In genomic region chr8:44800827-44801273, GRCm38 (mm10) we compare ENCODE assay signal across 9 mouse cellular contexts.
A peak's percentile ranks its signal among the peaks of the same experiment; 100 is the strongest.
DNase-seq lines count a peak whose midpoint lies in the region; ATAC-seq lines count a peak whose summit lies in the region.
"Had no signal": no experiment of that assay in that cellular context is flagged by ENCODE, and none has a peak within 500 bp of the region (broad histone marks: within the 10 kb centered on the region; RNA-seq: fewer than 3 reads in every experiment).

No protein-coding gene starts in this region.

- H3K4me2 ChIP-seq in intestine, embryonic 14.5 days (ENCODE audit: low read length): no peak overlapping the region
- peak overlapping the region; percentile 39 for H3K4me2 ChIP-seq in liver, embryonic 15.5 days
- no peak overlapping the region for H3K4me2 ChIP-seq in midbrain, embryonic 14.5 days (ENCODE audit: low read length)

- peak; percentile 86 for ATAC-seq in intestine, embryonic 14.5 days (replicated peaks; ENCODE audit: low FRiP score, low TSS enrichment, low read depth)
- ATAC-seq in liver, embryonic 15.5 days (ENCODE audit: insufficient read depth): 0 out of 2 replicates have a peak, but pooled peaks have one; percentile 44
- no peak for ATAC-seq in midbrain, embryonic 14.5 days (ENCODE audit: low FRiP score, low TSS enrichment)

- H3K27ac ChIP-seq in intestine, embryonic 14.5 days (ENCODE audit: low read depth): no peak overlapping the region
- no peak overlapping the region for H3K27ac ChIP-seq in liver, embryonic 15.5 days (replicated peaks)
- H3K27ac ChIP-seq in midbrain, embryonic 14.5 days (replicated peaks; ENCODE audit: low read depth, low read length): no peak overlapping the region
- H3K27ac ChIP-seq: midbrain, embryonic 10.5 days had no signal

- H3K9ac ChIP-seq in intestine, embryonic 14.5 days (ENCODE audit: low read length): no peak overlapping the region
- H3K9ac ChIP-seq in liver, embryonic 15.5 days: no peak overlapping the region
- H3K9ac ChIP-seq in midbrain, embryonic 14.5 days (replicated peaks; ENCODE audit: low read length): no peak overlapping the region

- no peaks in the 10 kb centered on the region for H3K27me3 ChIP-seq in intestine, embryonic 14.5 days (replicated peaks; ENCODE audit: control insufficient read depth, insufficient read depth, low read length)
- no peaks in the 10 kb centered on the region for H3K27me3 ChIP-seq in liver, embryonic 15.5 days
- H3K27me3 ChIP-seq in midbrain, embryonic 14.5 days (ENCODE audit: control insufficient read depth, insufficient read depth, low read length): no peaks in the 10 kb centered on the region

- H3K4me1 ChIP-seq in intestine, embryonic 14.5 days (replicated peaks; ENCODE audit: control insufficient read depth, insufficient read depth, low read length): 0 out of 2 replicates have a peak, but pooled peaks cover 13% of the 10 kb centered on the region
- H3K4me1 ChIP-seq in liver, embryonic 15.5 days (replicated peaks): 0 out of 2 replicates have a peak, but pooled peaks cover 7% of the 10 kb centered on the region
- H3K4me1 ChIP-seq in midbrain, embryonic 14.5 days (ENCODE audit: control insufficient read depth, insufficient read depth, low read length): no peaks in the 10 kb centered on the region

- H3K9me3 ChIP-seq in intestine, embryonic 14.5 days (ENCODE audit: control insufficient read depth, low read length): no peaks in the 10 kb centered on the region
- H3K9me3 ChIP-seq in liver, embryonic 15.5 days (replicated peaks): no peaks in the 10 kb centered on the region
- H3K9me3 ChIP-seq in midbrain, embryonic 14.5 days (ENCODE audit: control insufficient read depth, low read length): no peaks in the 10 kb centered on the region
- H3K9me3 ChIP-seq: midbrain, embryonic 10.5 days had no signal

- DNase-seq in urinary bladder, postnatal 14 days (ENCODE audit: low spot score): peak; percentile 11
- no peak for DNase-seq in urinary bladder, postnatal 10 days (ENCODE audit: low spot score)
- peak; percentile 65 for DNase-seq in intestine, embryonic 14.5 days (ENCODE audit: low spot score)
- DNase-seq in urinary bladder, postnatal 36 days (ENCODE audit: low spot score in 2 of 2): no peak
- DNase-seq in midbrain, embryonic 14.5 days: no peak
- DNase-seq in right cerebral cortex, adult 2 months (ENCODE audit: low spot score in 2 of 2): no peak
- no peak for DNase-seq in cerebellum, adult 11-12 months

- 30% methylated on average over 6 of the region's 6 CpGs for WGBS in intestine, embryonic 14.5 days
- WGBS in liver, embryonic 15.5 days (ENCODE audit: insufficient replicate concordance): 12% methylated on average over 6 of the region's 6 CpGs
- WGBS in midbrain, embryonic 14.5 days: 65% methylated on average over 6 of the region's 6 CpGs

- H3K36me3 ChIP-seq in intestine, embryonic 14.5 days (ENCODE audit: control insufficient read depth, insufficient read depth, low read length): no peaks in the 10 kb centered on the region
- no peaks in the 10 kb centered on the region for H3K36me3 ChIP-seq in liver, embryonic 15.5 days (replicated peaks)
- H3K36me3 ChIP-seq in midbrain, embryonic 14.5 days (ENCODE audit: control insufficient read depth, insufficient read depth, low read length): no peaks in the 10 kb centered on the region
- H3K36me3 ChIP-seq: midbrain, embryonic 10.5 days had no signal

- H3K4me3 ChIP-seq in intestine, embryonic 14.5 days (ENCODE audit: low read depth, low read length): no peak overlapping the region
- H3K4me3 ChIP-seq in liver, embryonic 15.5 days (replicated peaks): no peak overlapping the region
- H3K4me3 ChIP-seq in midbrain, embryonic 14.5 days (replicated peaks; ENCODE audit: low read depth, low read length): no peak overlapping the region
- H3K4me3 ChIP-seq: midbrain, embryonic 10.5 days had no signal

Comparison
In these comparisons a context has a peak if more than half of its experiments do, and no peak if none do; other contexts are left out.
1. DNase-seq: peak in urinary bladder, postnatal 14 days (single experiment) and intestine, embryonic 14.5 days (single experiment); none in urinary bladder, postnatal 10 days (single experiment), urinary bladder, postnatal 36 days (0 of 2), midbrain, embryonic 14.5 days (single experiment), right cerebral cortex, adult 2 months (0 of 2) and cerebellum, adult 11-12 months (single experiment).